Mouse (Mus musculus) liver, embryonic 14.5 days (tissue): ENCODE data around the gene Vwa7.

ENCODE experiments used
- CTCF ChIP-seq: IDR thresholded peaks from 2 replicates; pipeline ENCODE4 v1.5.1; 2016; ENCODE audit warnings: antibody characterized with exemption, low read depth, control low read depth
- EP300 ChIP-seq: IDR thresholded peaks from 2 replicates; pipeline ENCODE4 v1.6.1; 2016; ENCODE audit warnings: antibody characterized with exemption, low read depth

DNA sequence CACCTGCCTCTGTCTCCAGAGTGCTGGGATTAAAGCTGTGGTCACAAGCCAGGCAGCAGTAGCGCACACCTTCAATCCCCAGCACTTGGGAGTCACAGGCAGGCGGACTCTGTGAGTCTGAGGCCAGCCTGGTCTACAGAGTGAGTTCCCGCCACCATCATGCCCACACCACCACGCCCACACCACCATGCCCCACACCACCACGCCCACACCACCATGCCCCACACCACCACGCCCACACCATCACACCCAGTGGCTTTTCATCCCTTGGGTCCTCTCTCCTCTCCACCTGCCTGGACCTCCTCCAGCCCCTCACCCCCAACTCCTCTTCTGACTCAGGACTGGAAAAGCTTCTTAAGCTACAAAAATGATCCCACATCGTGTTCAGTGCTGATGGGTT lies 15.5 kb downstream of the Vwa7 start:
- no peak for TF ChIP-seq CTCF
- TF ChIP-seq EP300 = no peak
